In the genomic region with DNA sequence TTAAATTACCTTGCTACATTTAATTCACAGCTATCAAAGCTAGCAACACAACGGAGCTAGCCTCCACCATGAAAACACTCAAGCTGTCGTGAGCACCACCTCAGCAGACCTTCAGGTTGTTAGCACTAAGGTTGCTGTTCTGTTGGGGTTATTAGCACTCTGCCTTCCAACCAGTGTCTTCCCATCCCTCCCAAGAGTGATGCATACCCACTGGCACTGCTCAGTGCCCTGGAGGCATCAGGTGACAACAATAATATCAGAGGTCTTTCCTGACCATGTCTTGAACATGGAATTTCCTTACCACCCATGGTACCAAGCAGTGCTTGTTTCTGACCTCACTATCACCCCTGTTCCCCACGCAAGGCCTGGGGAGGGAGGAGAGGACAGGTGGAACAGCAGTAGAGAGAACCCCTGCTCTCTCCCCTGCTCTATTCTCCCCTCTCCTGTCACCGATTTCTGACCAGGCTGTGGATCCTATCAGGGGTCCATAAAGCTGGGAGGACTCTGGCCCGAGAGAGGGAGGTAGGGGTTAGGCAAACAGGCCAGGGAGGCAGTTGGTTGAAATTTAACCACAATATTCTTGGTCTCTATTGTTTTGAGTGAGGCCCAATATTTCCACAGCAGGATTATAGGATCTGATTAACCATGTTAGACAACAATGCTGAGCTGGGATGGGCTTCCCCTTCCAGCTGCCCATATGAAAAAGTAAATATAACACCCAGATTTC, we compare ENCODE assay signal across 23 mouse cellular contexts. TPM values are rescaled to one million over a fixed set of nuclear protein-coding genes. Genes with fewer than 3 reads are reported as not detected.
DNase-seq lines count a peak whose midpoint lies in the region; ATAC-seq and TF ChIP-seq lines count a peak whose summit lies in the region.
"Had no signal": no experiment of that assay in that cellular context is flagged by ENCODE, and none has a peak within 500 bp of the region (broad histone marks: within the 10 kb centered on the region; RNA-seq: fewer than 3 reads in every experiment).

No protein-coding gene starts in this region.

- H3K27ac ChIP-seq in intestine, embryonic 16.5 days (ENCODE audit: low read length), result peak overlapping the region; percentile 96
- peak overlapping the region; percentile 49 for H3K27ac ChIP-seq in liver, adult 2 months (replicated peaks; ENCODE audit: insufficient read depth, low read depth, low read length)
- H3K27ac ChIP-seq in liver, embryonic 16.5 days (ENCODE audit: low read length), result peak overlapping the region; percentile 84
- H3K27ac ChIP-seq in stomach, postnatal 0 days (replicated peaks), result peak overlapping the region; percentile 85
- no peak overlapping the region for H3K27ac ChIP-seq in hindbrain, embryonic 10.5 days
- H3K27ac ChIP-seq: forebrain, embryonic 13.5 days; heart, embryonic 10.5 days; hindbrain, embryonic 15.5 days; limb, embryonic 15.5 days; midbrain, embryonic 10.5 days had no signal

- peak; percentile 66 for DNase-seq in liver, adult 2 months (ENCODE audit: extremely low read depth, low read depth, low spot score)
- peak; percentile 49 for DNase-seq in stomach, postnatal 0 days (ENCODE audit: low spot score)
- no peak for DNase-seq in heart, adult 8-10 months (ENCODE audit: low spot score)
- DNase-seq in layer of hippocampus, adult 18-20 months (ENCODE audit: low spot score in 2 of 2), result no peak
- no peak for DNase-seq in hindbrain, embryonic 10.5 days (ENCODE audit: low spot score)
- DNase-seq: adrenal gland, adult 8-10 months; cerebellum, adult 2 months; heart, postnatal 4 days; left cerebral cortex, postnatal 4 days; right cerebral cortex, adult 18-20 months; thymus, postnatal 25 days had no signal

- no peak for TF ChIP-seq EP300 in stomach, postnatal 0 days (optimal IDR thresholded peaks at IDR 0.05)

- ATAC-seq in intestine, embryonic 16.5 days, result peak; percentile 80
- ATAC-seq in liver, embryonic 16.5 days (ENCODE audit: low read depth), result peak; percentile 74
- peak; percentile 24; the same call in 1 of the 2 replicates for ATAC-seq in stomach, postnatal 0 days (ENCODE audit: low FRiP score, low TSS enrichment)
- ATAC-seq: forebrain, embryonic 13.5 days; lung, postnatal 0 days had no signal

- H3K4me2 ChIP-seq in intestine, embryonic 16.5 days (ENCODE audit: low read depth, low read length), result peak overlapping the region; percentile 45
- H3K4me2 ChIP-seq in liver, embryonic 16.5 days (ENCODE audit: low read depth, low read length), result no peak overlapping the region
- no peak overlapping the region for H3K4me2 ChIP-seq in stomach, postnatal 0 days (replicated peaks; ENCODE audit: low read depth)
- H3K4me2 ChIP-seq: forebrain, embryonic 13.5 days; hindbrain, embryonic 15.5 days; limb, embryonic 15.5 days had no signal

- no peaks in the 10 kb centered on the region for H3K27me3 ChIP-seq in intestine, embryonic 16.5 days (replicated peaks; ENCODE audit: control insufficient read depth, insufficient read depth, low read length)
- no peaks in the 10 kb centered on the region for H3K27me3 ChIP-seq in liver, adult 2 months (ENCODE audit: control insufficient read depth, insufficient read depth, low read length)
- no peaks in the 10 kb centered on the region for H3K27me3 ChIP-seq in liver, embryonic 16.5 days (ENCODE audit: control insufficient read depth, insufficient read depth, low read depth, low read length)
- no peaks in the 10 kb centered on the region for H3K27me3 ChIP-seq in stomach, postnatal 0 days (ENCODE audit: control insufficient read depth, insufficient read depth, low read length)
- H3K27me3 ChIP-seq in hindbrain, embryonic 10.5 days (ENCODE audit: insufficient read depth, poor library complexity, severe bottlenecking), result peaks cover 43% of the 10 kb centered on the region

- no peaks in the 10 kb centered on the region for H3K79me2 ChIP-seq in liver, adult 2 months (ENCODE audit: control insufficient read depth, insufficient read depth, low read length)

- no peaks in the 10 kb centered on the region for H3K9me3 ChIP-seq in intestine, embryonic 16.5 days (ENCODE audit: control insufficient read depth, low read length)
- H3K9me3 ChIP-seq in liver, embryonic 16.5 days (replicated peaks; ENCODE audit: control insufficient read depth, low read length), result no peaks in the 10 kb centered on the region
- H3K9me3 ChIP-seq in stomach, postnatal 0 days (ENCODE audit: control insufficient read depth, low read length), result no peaks in the 10 kb centered on the region
- no peaks in the 10 kb centered on the region for H3K9me3 ChIP-seq in hindbrain, embryonic 10.5 days
- H3K9me3 ChIP-seq: forebrain, embryonic 13.5 days; heart, embryonic 10.5 days; hindbrain, embryonic 15.5 days; limb, embryonic 15.5 days; midbrain, embryonic 10.5 days had no signal

- peak overlapping the region; percentile 18 for H3K4me3 ChIP-seq in intestine, embryonic 16.5 days (ENCODE audit: low read length)
- no peak overlapping the region for H3K4me3 ChIP-seq in liver, adult 2 months (ENCODE audit: insufficient read depth, low read depth, low read length)
- H3K4me3 ChIP-seq in liver, embryonic 16.5 days (ENCODE audit: low read depth, low read length), result no peak overlapping the region
- no peak overlapping the region for H3K4me3 ChIP-seq in stomach, postnatal 0 days (ENCODE audit: low read depth, low read length)
- H3K4me3 ChIP-seq in hindbrain, embryonic 10.5 days, result no peak overlapping the region
- H3K4me3 ChIP-seq: forebrain, embryonic 13.5 days; heart, embryonic 10.5 days; hindbrain, embryonic 15.5 days; limb, embryonic 15.5 days; midbrain, embryonic 10.5 days had no signal

- H3K36me3 ChIP-seq in intestine, embryonic 16.5 days (ENCODE audit: control insufficient read depth, insufficient read depth, low read length), result no peaks in the 10 kb centered on the region
- H3K36me3 ChIP-seq in liver, adult 2 months (ENCODE audit: control insufficient read depth, insufficient read depth, low read length), result no peaks in the 10 kb centered on the region
- no peaks in the 10 kb centered on the region for H3K36me3 ChIP-seq in liver, embryonic 16.5 days (ENCODE audit: control insufficient read depth, insufficient read depth)
- no peaks in the 10 kb centered on the region for H3K36me3 ChIP-seq in stomach, postnatal 0 days (ENCODE audit: control insufficient read depth, insufficient read depth, low read length)
- H3K36me3 ChIP-seq in hindbrain, embryonic 10.5 days, result no peaks in the 10 kb centered on the region
- H3K36me3 ChIP-seq: heart, embryonic 10.5 days; hindbrain, embryonic 15.5 days; limb, embryonic 15.5 days; midbrain, embryonic 10.5 days had no signal

- no peak for TF ChIP-seq CTCF in liver, adult 2 months (IDR thresholded peaks at IDR 0.05; ENCODE audit: low read depth, low read length)
- no peak for TF ChIP-seq CTCF in stomach, postnatal 0 days (IDR thresholded peaks at IDR 0.05; ENCODE audit: low read depth)

- peak overlapping the region; percentile 57 for H3K9ac ChIP-seq in intestine, embryonic 16.5 days (ENCODE audit: low read depth, low read length)
- no peak overlapping the region for H3K9ac ChIP-seq in liver, adult 2 months (ENCODE audit: low read depth, low read length)
- no peak overlapping the region for H3K9ac ChIP-seq in liver, embryonic 16.5 days (ENCODE audit: low read depth, low read length)
- H3K9ac ChIP-seq in stomach, postnatal 0 days (ENCODE audit: low read length), result no peak overlapping the region
- H3K9ac ChIP-seq: forebrain, embryonic 13.5 days; hindbrain, embryonic 15.5 days; limb, embryonic 15.5 days had no signal

- WGBS in intestine, embryonic 16.5 days, result 40% methylated on average over 5 of the region's 5 CpGs
- WGBS in liver, adult 2 months, result 25% methylated on average over 5 of the region's 5 CpGs
- WGBS in liver, embryonic 16.5 days (ENCODE audit: insufficient replicate concordance), result 35% methylated on average over 5 of the region's 5 CpGs
- 56% methylated on average over 5 of the region's 5 CpGs for WGBS in stomach, postnatal 0 days
- WGBS in hindbrain, embryonic 10.5 days, result 77% methylated on average over 5 of the region's 5 CpGs

- no peak for TF ChIP-seq POLR2A in liver, adult 2 months (IDR thresholded peaks at IDR 0.05; ENCODE audit: extremely low read depth, insufficient read depth, low read length)

- H3K4me1 ChIP-seq in intestine, embryonic 16.5 days (ENCODE audit: control insufficient read depth, insufficient read depth, low read length), result 0 out of 2 replicates have a peak, but pooled peaks cover 17% of the 10 kb centered on the region
- H3K4me1 ChIP-seq in liver, adult 2 months (ENCODE audit: control insufficient read depth, insufficient read depth, low read length), result peaks cover 19% of the 10 kb centered on the region
- H3K4me1 ChIP-seq in liver, embryonic 16.5 days (ENCODE audit: control insufficient read depth, low read depth, low read length), result no peaks in the 10 kb centered on the region; the same call in none of the 2 replicates
- no peaks in the 10 kb centered on the region for H3K4me1 ChIP-seq in stomach, postnatal 0 days (replicated peaks; ENCODE audit: control insufficient read depth, insufficient read depth)
- peaks cover 8% of the 10 kb centered on the region for H3K4me1 ChIP-seq in hindbrain, embryonic 10.5 days (replicated peaks)

RNA-seq across cellular contexts. Expression of a gene that starts 10.8 kb away (rescaled TPM):
- polyA plus RNA-seq in intestine, embryonic 16.5 days (2015; fragmentation: Nextera tagmentation; extraction: Ambion mirVana), result 25.3 and 27.9 TPM in 2 replicates
- total RNA-seq in liver, adult 2 months (2014; rRNA removed), result 0.55 and 0.87 TPM in 2 replicates
- polyA plus RNA-seq in liver, adult 2 months (2012; rRNA removed), result 1.4 and 3.5 TPM in 2 replicates
- polyA plus RNA-seq in liver, embryonic 16.5 days (2015; fragmentation: Nextera tagmentation; extraction: Ambion mirVana), result 2.6 and 4.0 TPM in 2 replicates
- 25.1 and 25.8 TPM in 2 replicates for polyA plus RNA-seq in stomach, postnatal 0 days (2015; fragmentation: Nextera tagmentation; extraction: Ambion mirVana)
- total RNA-seq in heart, adult 8-10 months (2022), result under 1 TPM in 1 of 4 experiments, not detected in 3; 0.24 TPM
- total RNA-seq in layer of hippocampus, adult 18-20 months (2021), result under 1 TPM; 0.20 to 0.32 TPM
- polyA plus RNA-seq in hindbrain, embryonic 10.5 days (2016; fragmentation: Nextera tagmentation; extraction: Ambion mirVana), result 0.12 TPM in 2 replicates

RNA-seq across cellular contexts. Expression of a gene that starts 26.9 kb away (rescaled TPM):
- 0.07 and 0.16 TPM in 2 replicates for polyA plus RNA-seq in intestine, embryonic 16.5 days (2015; fragmentation: Nextera tagmentation; extraction: Ambion mirVana)
- total RNA-seq in liver, adult 2 months (2014; rRNA removed), result not detected in 2 replicates
- polyA plus RNA-seq in liver, adult 2 months (2012; rRNA removed), result not detected in 2 replicates
- not detected in 2 replicates for polyA plus RNA-seq in liver, embryonic 16.5 days (2015; fragmentation: Nextera tagmentation; extraction: Ambion mirVana)
- polyA plus RNA-seq in stomach, postnatal 0 days (2015; fragmentation: Nextera tagmentation; extraction: Ambion mirVana), result 0.04 TPM in 1 of 2 replicates, not detected in the other
- total RNA-seq in heart, adult 8-10 months (2022), result not detected
- 1 to 10 TPM; 1.8 to 3.1 TPM for total RNA-seq in layer of hippocampus, adult 18-20 months (2021)
- polyA plus RNA-seq in hindbrain, embryonic 10.5 days (2016; fragmentation: Nextera tagmentation; extraction: Ambion mirVana), result 0.50 and 1.7 TPM in 2 replicates
- total RNA-seq: gastrocnemius, adult 18-20 months; gastrocnemius, postnatal 4 days; heart, postnatal 4 days; MEL had no signal
- polyA plus RNA-seq: C2C12; heart, embryonic 10.5 days; limb, embryonic 15.5 days had no signal

Comparison
In these comparisons a context has a peak if more than half of its experiments do, and no peak if none do; other contexts are left out.
1. ATAC-seq: peak in every context shown above with its lines; median percentile 80 in intestine, embryonic 16.5 days; 74 in liver, embryonic 16.5 days; 24 in stomach, postnatal 0 days.
2. DNase-seq: peak in liver, adult 2 months (single experiment) and stomach, postnatal 0 days (single experiment); none in heart, adult 8-10 months (single experiment), layer of hippocampus, adult 18-20 months (0 of 2) and hindbrain, embryonic 10.5 days (single experiment).